Mouse (Mus musculus) liver, embryonic 13.5 days (tissue): ENCODE data around the gene Foxj1. TPM values are rescaled to one million over a fixed set of nuclear protein-coding genes. Genes with fewer than 3 reads are reported as not detected.
"Not testable (repeated sequence)": the region's sequence is repeated elsewhere in the genome, so short reads cannot be mapped to it uniquely, and the experiment has no call there.

Experiments used
- ATAC-seq: fragments of 200-750 bp; cut with Nextera tagmentation; 2 replicates; pipeline ENCODE4 v1.8.0; 2017; ENCODE audit warnings: low read depth, mild to moderate bottlenecking, moderate number of reproducible peaks, moderate library complexity
- DNase-seq: peaks from one replicate; pipeline ENCODE4 v3.0.0; 2022
- H3K27ac ChIP-seq: fragments of 300-500 bp; sonication (generic); 2 replicates; pipeline ENCODE4 v1.5.1; 2015; ENCODE audit warnings: moderate library complexity, mild to moderate bottlenecking, inconsistent platforms
- H3K27me3 ChIP-seq: fragments of 300-500 bp; sonication (generic); 2 replicates; pipeline ENCODE4 v1.6.1; 2015; ENCODE audit warnings: mild to moderate bottlenecking, inconsistent platforms
- H3K36me3 ChIP-seq: fragments of 300-500 bp; sonication (generic); 2 replicates; pipeline ENCODE4 v1.6.1; 2015; ENCODE audit warnings: mild to moderate bottlenecking, inconsistent platforms
- H3K4me1 ChIP-seq: fragments of 300-500 bp; sonication (generic); replicated peaks from 2 replicates; pipeline ENCODE4 v1.6.1; 2015; ENCODE audit warnings: inconsistent platforms
- H3K4me2 ChIP-seq: fragments of 300-500 bp; sonication (generic); 2 replicates; pipeline ENCODE4 v1.6.1; 2015; ENCODE audit warnings: inconsistent platforms, mild to moderate bottlenecking, moderate library complexity
- H3K4me3 ChIP-seq: fragments of 300-500 bp; sonication (generic); replicated peaks from 2 replicates; pipeline ENCODE4 v1.5.1; 2015; ENCODE audit warnings: mild to moderate bottlenecking, inconsistent platforms
- H3K9ac ChIP-seq: fragments of 300-500 bp; sonication (generic); 2 replicates; pipeline ENCODE4 v1.6.1; 2015; ENCODE audit warnings: mild to moderate bottlenecking, inconsistent platforms
- H3K9me3 ChIP-seq: fragments of 300-500 bp; sonication (generic); replicated peaks from 2 replicates; pipeline ENCODE4 v1.6.1; 2016; ENCODE audit warnings: inconsistent platforms
- WGBS: fragments of 180-500 bp; shearing (Covaris S2); methylation state at CpG from one replicate; pipeline ENCODE4 v1.1.7; 2015; ENCODE audit not compliant: insufficient replicate concordance; 5-methylcytosine and 5-hydroxymethylcytosine counted together
- polyA plus RNA-seq: library from polyadenylated mRNA; unstranded; fragments of >200 nt; fragmentation: Nextera tagmentation; extraction: Ambion mirVana; gene quantifications from 2 replicates; pipeline ENCODE4 v1.2.1, GENCODE M21; 2015

Foxj1 gene
- polyA plus RNA-seq = 1.1 and 1.2 TPM in 2 replicates

GRCm38 (mm10) chr11:116335244-116336036 lies at the start of gene Foxj1:
Gene Foxj1 (minus strand): TSS chr11:116335399.
- Histone ChIP-seq H3K4me2 (peak within 1 kb of the TSS; percentile 97), H3K4me1 (peaks cover 46% of the 10 kb centered on the region), H3K4me3 (peak within 1 kb of the TSS; percentile 70), H3K9ac (peak within 1 kb of the TSS; percentile 65), H3K27me3 (peaks cover 74% of the 10 kb centered on the region), H3K36me3 (no peaks in the 10 kb centered on the region), H3K27ac (no peak within 1 kb of the TSS), H3K9me3 (no peaks in the 10 kb centered on the region)
- peak; percentile 67 for ATAC-seq
- under 1% methylated on average over 60 of the region's 61 CpGs for WGBS
- DNase-seq = peak; percentile 81

- H3K4me3 ChIP-seq = no peak overlapping the region
- H3K27ac ChIP-seq = no peak overlapping the region
- ATAC-seq = no peak
- H3K4me1 ChIP-seq = peaks cover 25% of the 10 kb centered on the region
- H3K9me3 ChIP-seq = no peaks in the 10 kb centered on the region
- H3K9ac ChIP-seq = no peak overlapping the region
- no peaks in the 10 kb centered on the region for H3K36me3 ChIP-seq
- H3K4me2 ChIP-seq = no peak overlapping the region
- no peak for DNase-seq
- 76% methylated on average over 11 of the region's 11 CpGs for WGBS
- no peaks in the 10 kb centered on the region for H3K27me3 ChIP-seq
These were observed 49.0 kb upstream of the Foxj1 start for GRCm38 (mm10) chr11:116384171-116384570.

- not testable (repeated sequence) for H3K9me3 ChIP-seq, H3K27me3 ChIP-seq, ATAC-seq, H3K4me2 ChIP-seq, H3K27ac ChIP-seq, H3K9ac ChIP-seq, H3K36me3 ChIP-seq, DNase-seq, H3K4me3 ChIP-seq
- H3K4me1 ChIP-seq = peaks cover 17% of the 10 kb centered on the region
- WGBS = 77% methylated on average over 5 of the region's 5 CpGs
These were observed 47.9 kb upstream of the Foxj1 start for GRCm38 (mm10) chr11:116383070-116383469.

GRCm38 (mm10) chr11:116380767-116381166 lies 45.6 kb upstream of the Foxj1 start:
- H3K36me3 ChIP-seq = no peaks in the 10 kb centered on the region
- no peaks in the 10 kb centered on the region for H3K4me1 ChIP-seq
- H3K4me3 ChIP-seq = no peak overlapping the region
- H3K9me3 ChIP-seq = no peaks in the 10 kb centered on the region
- H3K4me2 ChIP-seq = no peak overlapping the region
- ATAC-seq (no peak), DNase-seq (no peak)
- H3K27ac ChIP-seq = no peak overlapping the region
- no peaks in the 10 kb centered on the region for H3K27me3 ChIP-seq
- 65% methylated on average over 7 of the region's 7 CpGs for WGBS
- no peak overlapping the region for H3K9ac ChIP-seq

- Histone ChIP-seq H3K27ac (no peak overlapping the region), H3K4me3 (no peak overlapping the region), H3K9me3 (no peaks in the 10 kb centered on the region), H3K27me3 (no peaks in the 10 kb centered on the region), H3K4me1 (no peaks in the 10 kb centered on the region), H3K9ac (no peak overlapping the region), H3K4me2 (no peak overlapping the region), H3K36me3 (no peaks in the 10 kb centered on the region)
- DNase-seq (no peak), ATAC-seq (no peak)
- WGBS = 42% methylated on average over 6 of the region's 6 CpGs
These were observed 44.3 kb upstream of the Foxj1 start for GRCm38 (mm10) chr11:116379530-116379929.

- no peak overlapping the region for H3K27ac ChIP-seq
- H3K27me3 ChIP-seq = no peaks in the 10 kb centered on the region
- no peak for DNase-seq
- H3K4me1 ChIP-seq = peaks cover 1% of the 10 kb centered on the region; the same call in 1 of the 2 replicates
- no peaks in the 10 kb centered on the region for H3K36me3 ChIP-seq
- ATAC-seq = no peak
- no peak overlapping the region for H3K4me3 ChIP-seq
- 19% methylated on average over 7 of the region's 7 CpGs for WGBS
- no peaks in the 10 kb centered on the region for H3K9me3 ChIP-seq
- no peak overlapping the region for H3K4me2 ChIP-seq
- H3K9ac ChIP-seq = no peak overlapping the region
These were observed 41.9 kb upstream of the Foxj1 start for GRCm38 (mm10) chr11:116376945-116377661.

GRCm38 (mm10) chr11:116371894-116372450 lies 36.8 kb upstream of the Foxj1 start:
- Histone ChIP-seq H3K4me2 (no peak overlapping the region), H3K9ac (no peak overlapping the region), H3K27ac (no peak overlapping the region), H3K9me3 (no peaks in the 10 kb centered on the region), H3K4me1 (peaks cover 31% of the 10 kb centered on the region), H3K4me3 (no peak overlapping the region), H3K36me3 (no peaks in the 10 kb centered on the region), H3K27me3 (no peaks in the 10 kb centered on the region)
- DNase-seq = no peak
- no peak for ATAC-seq
- 47% methylated on average over 4 of the region's 4 CpGs for WGBS

- Histone ChIP-seq H3K27ac (peak overlapping the region; percentile 47; the same call in 1 of the 2 replicates), H3K9ac (0 out of 2 replicates have a peak overlapping the region, but pooled peaks have one; percentile 17), H3K4me2 (no peak overlapping the region), H3K4me3 (no peak overlapping the region), H3K4me1 (peaks cover 42% of the 10 kb centered on the region), H3K27me3 (no peaks in the 10 kb centered on the region), H3K36me3 (no peaks in the 10 kb centered on the region), H3K9me3 (no peaks in the 10 kb centered on the region)
- ATAC-seq (peak; percentile 87), DNase-seq (peak; percentile 25)
- WGBS = 5% methylated on average over 5 of the region's 5 CpGs
These were observed 34.4 kb upstream of the Foxj1 start for GRCm38 (mm10) chr11:116369633-116370032.

- H3K9ac ChIP-seq = no peak overlapping the region
- H3K36me3 ChIP-seq = no peaks in the 10 kb centered on the region
- DNase-seq (no peak), ATAC-seq (no peak)
- peaks cover 46% of the 10 kb centered on the region for H3K4me1 ChIP-seq
- no peaks in the 10 kb centered on the region for H3K27me3 ChIP-seq
- no peak overlapping the region for H3K4me3 ChIP-seq
- H3K27ac ChIP-seq = peak overlapping the region; percentile 47; the same call in 1 of the 2 replicates
- 76% methylated on average over 14 of the region's 14 CpGs for WGBS
- no peak overlapping the region for H3K4me2 ChIP-seq
- no peaks in the 10 kb centered on the region for H3K9me3 ChIP-seq
These were observed 33.9 kb upstream of the Foxj1 start for GRCm38 (mm10) chr11:116369051-116369450.

- peak; percentile 69 for DNase-seq
- Histone ChIP-seq H3K4me1 (peaks cover 52% of the 10 kb centered on the region), H3K36me3 (no peaks in the 10 kb centered on the region), H3K9ac (no peak overlapping the region), H3K4me2 (no peak overlapping the region), H3K27me3 (no peaks in the 10 kb centered on the region), H3K9me3 (no peaks in the 10 kb centered on the region), H3K27ac (no peak overlapping the region), H3K4me3 (no peak overlapping the region)
- peak; percentile 54 for ATAC-seq
- 31% methylated on average over 9 of the region's 9 CpGs for WGBS
These were observed 32.9 kb upstream of the Foxj1 start for GRCm38 (mm10) chr11:116368116-116368515.

- no peak overlapping the region for H3K4me2 ChIP-seq
- no peak overlapping the region for H3K27ac ChIP-seq
- no peak for DNase-seq
- H3K9ac ChIP-seq = no peak overlapping the region
- 59% methylated on average over 1 of the region's 1 CpGs for WGBS
- no peaks in the 10 kb centered on the region for H3K36me3 ChIP-seq
- H3K27me3 ChIP-seq = no peaks in the 10 kb centered on the region
- peaks cover 53% of the 10 kb centered on the region for H3K4me1 ChIP-seq
- H3K4me3 ChIP-seq = no peak overlapping the region
- no peaks in the 10 kb centered on the region for H3K9me3 ChIP-seq
- no peak for ATAC-seq
These were observed 31.4 kb upstream of the Foxj1 start for GRCm38 (mm10) chr11:116366647-116367046.
